Mouse (Mus musculus) liver, adult (tissue): ENCODE measurements around the gene Nbea.

Experiments used
- GATA4 ChIP-seq: IDR thresholded peaks from 2 replicates; pipeline ENCODE4 v1.6.1; 2014; ENCODE audit warnings: mild to moderate bottlenecking, low read length; ENCODE audit not compliant: insufficient replicate concordance

Gene Nbea

DNA sequence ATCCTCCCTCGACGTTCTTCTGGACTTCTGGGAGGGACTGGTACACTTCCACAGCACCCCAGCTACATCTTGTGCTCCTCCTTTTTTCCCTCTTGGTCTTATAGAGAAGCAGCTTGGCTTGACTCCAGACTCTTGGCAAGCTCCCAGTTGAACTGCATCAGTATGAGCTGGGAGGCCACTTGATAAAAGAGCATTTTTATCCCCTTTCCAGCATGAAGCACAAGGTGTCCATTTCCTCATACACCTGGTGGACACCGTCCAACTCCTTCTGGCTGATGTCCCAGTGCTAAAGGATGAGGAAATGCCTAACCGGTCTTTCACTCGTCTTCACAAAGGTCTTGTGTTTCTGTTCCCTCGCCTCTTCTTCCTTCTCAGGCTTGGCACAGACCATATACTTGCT, 115.7 kb downstream of the Nbea start:
- TF ChIP-seq GATA4: no peak

GRCm38 (mm10) chr3:56066360-56067040, 117.0 kb downstream of the Nbea start:
- no peak for TF ChIP-seq GATA4

DNA sequence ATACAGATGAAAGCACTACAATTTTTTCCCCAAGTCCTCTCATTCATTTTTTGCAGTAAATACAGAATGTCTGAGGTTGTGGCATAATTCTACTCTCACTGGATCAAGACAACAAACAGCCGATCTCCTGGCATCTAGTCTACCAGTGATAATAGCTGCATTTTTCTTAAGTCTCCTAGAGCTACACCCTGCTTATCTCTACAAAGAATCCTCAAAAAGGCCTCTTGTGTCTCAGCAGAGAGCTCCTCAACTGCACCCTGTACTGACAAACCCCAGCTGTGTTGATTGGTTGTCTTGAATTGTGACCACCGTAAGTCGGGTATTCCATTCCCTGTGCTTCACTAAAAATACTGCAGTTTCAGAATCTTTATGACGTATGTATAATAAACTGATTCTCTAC, 118.3 kb downstream of the Nbea start:
- no peak for TF ChIP-seq GATA4

DNA sequence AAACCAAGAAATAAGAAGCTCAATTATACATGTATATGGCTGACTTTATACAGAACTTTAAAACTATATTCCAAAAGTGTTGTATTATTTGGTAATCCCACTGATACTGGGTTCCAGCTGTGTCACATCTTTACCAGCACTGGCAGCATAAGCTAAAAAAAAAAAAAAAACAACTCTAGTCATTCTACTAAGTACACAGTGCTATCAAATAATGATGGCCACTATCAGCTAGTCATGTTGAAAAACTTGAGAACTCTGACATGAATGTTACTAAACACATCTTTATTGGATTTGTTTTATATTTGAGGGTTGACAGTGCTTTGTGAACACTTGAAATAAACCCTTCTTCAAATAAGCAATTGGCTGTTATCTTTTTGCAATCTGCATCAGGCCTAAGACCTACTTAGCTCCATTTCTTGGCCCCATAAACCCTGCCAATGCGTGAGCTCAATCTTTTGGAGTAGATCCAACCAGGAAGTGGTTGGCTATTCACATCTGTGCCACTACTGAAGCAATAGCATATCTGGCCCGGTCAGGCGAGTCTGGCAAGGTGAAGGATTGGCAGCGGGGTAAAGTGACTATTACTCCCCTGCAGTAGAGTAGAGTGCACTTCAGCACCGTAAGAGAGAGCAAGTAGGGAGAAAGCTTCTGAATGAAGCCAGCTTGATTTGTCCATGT, 137.7 kb downstream of the Nbea start:
- TF ChIP-seq GATA4: no peak

DNA sequence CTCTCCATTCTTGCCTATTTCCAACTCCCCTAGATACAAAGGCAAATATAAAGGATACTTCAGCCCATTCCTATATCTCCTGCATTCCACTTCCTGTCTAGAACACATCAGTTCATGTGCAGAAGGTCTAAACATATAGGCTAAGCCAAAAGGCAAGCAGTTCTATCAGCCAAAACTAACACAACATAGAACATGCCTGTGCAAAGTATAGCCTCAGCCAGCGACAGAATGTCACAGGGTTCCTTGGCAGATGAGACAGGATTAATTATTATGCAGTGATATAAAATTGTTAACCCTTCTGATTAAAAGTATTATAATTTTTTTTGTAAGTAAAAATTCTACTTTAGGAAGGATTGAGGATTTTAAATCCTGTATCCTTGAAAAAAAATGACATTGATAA, 140.4 kb downstream of the Nbea start:
- no peak for TF ChIP-seq GATA4

- TF ChIP-seq GATA4: no peak
Observed at GRCm38 (mm10) chr3:56039494-56039893, 144.0 kb downstream of the Nbea start.

DNA sequence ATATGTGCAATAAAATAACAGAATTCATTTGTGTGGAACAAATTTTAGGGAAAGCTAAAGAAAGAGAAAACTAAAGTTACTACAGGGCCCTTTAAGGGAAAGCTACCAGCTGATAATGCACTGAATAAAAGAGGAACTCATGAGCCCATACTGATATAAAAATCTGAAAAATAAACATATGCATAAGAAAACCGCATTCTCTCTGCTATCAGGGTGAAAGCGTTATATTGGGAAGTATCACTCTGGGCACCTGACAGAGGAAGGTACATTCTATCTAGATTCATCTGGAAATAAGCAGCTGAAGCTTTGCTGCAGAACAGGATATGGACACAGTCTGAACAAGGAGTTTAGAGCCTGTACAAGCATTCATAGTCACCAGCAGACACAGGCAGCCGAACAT, 148.9 kb downstream of the Nbea start:
- TF ChIP-seq GATA4: no peak

DNA sequence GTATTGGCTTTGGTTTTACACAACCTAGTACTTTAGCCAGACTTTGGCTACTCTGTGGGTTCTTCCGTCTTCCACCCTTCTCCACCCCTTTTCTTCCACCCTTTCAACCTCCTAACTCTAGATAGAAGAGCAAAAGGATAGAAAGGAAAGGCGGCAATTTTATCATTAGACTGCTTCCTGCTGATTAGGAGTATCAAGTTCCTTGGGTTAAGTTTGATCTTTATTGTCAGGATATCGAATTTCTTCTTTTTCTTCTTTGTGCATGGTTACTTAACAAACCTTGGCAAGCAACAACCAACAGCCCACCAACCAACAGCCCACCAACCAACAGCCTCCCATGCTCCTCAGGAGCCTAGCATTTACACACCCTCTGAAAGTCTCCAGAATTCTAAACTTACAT, 165.0 kb downstream of the Nbea start:
- no peak for TF ChIP-seq GATA4

DNA sequence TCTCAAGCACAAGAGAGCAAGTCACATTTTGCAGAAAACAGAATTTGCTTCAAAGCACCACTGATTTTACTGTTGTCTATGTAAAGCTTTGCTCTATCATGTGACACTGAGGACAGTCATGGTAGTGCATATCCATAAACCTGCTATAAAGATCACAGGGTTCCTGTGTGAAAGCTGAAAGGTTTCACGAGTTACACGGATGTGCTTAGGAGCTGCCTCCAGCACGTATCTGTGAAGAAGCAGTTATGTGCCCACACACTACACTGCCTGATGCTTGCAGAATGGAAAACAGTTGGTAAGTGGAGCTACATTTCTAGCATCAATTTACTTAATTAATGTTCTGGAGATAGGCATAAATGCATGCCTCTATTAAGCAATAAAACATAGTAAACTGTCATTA, 172.4 kb downstream of the Nbea start:
- no peak for TF ChIP-seq GATA4

- TF ChIP-seq GATA4: no peak
Observed at GRCm38 (mm10) chr3:56007991-56008390, 175.5 kb downstream of the Nbea start.

DNA sequence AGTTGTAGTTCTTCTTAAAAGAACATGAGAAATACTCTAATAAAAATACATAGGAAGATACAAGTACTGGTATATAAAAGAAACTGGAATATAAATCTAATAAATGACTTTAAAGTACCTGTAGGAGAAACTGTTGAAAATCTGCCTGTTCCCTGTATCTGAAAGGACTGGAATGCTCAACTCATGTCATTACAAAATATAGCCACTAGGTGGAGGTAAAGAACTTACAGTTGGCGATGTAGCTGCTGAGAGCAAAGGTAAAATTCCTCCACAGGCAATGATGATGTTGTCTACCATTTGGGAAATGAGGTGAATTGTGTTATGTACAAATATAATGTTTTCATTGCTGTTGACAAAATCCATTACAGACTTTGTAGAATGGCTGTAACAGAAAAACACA, 183.2 kb downstream of the Nbea start:
- no peak for TF ChIP-seq GATA4

DNA sequence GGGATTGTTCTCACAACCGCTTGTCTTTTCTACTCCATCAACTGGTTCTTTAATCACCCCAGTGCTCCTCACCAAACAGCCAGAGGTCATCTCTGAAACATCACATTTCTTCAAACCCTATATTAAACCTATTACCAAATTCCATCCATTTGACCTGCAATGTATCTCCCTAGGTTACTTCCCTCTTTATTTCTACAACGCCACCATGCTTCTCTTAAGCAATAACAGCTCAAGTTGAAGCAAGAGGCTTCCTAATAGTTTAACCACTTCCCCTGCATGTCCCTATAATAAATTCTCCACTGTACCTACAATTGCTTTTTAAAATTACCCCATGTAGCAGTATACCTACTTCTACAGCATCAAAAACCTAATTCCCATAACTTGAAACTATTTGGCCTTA, 205.1 kb downstream of the Nbea start:
- TF ChIP-seq GATA4: no peak

- TF ChIP-seq GATA4: no peak
Observed at GRCm38 (mm10) chr3:55965723-55966156, 217.8 kb downstream of the Nbea start.

GRCm38 (mm10) chr3:55963032-55963431, 220.5 kb downstream of the Nbea start:
- TF ChIP-seq GATA4: no peak

DNA sequence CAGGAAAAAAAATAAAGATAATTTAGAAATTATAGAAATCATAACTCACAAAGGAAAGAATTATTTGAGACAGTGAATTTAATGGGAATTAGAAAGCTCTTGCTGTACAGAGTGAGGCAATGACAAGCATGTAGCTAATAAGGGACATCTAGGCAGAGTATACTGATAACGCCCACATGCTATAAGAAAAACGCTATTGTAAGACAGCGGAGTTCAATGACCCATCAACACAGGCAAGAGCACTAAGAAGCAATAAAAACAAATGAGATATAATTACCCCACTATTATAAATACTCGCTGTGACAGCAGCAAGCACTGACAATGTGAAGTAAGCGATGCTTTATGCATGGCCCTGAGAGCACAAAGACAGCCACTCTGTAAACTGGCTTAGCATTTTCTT, 233.5 kb downstream of the Nbea start:
- TF ChIP-seq GATA4: no peak

DNA sequence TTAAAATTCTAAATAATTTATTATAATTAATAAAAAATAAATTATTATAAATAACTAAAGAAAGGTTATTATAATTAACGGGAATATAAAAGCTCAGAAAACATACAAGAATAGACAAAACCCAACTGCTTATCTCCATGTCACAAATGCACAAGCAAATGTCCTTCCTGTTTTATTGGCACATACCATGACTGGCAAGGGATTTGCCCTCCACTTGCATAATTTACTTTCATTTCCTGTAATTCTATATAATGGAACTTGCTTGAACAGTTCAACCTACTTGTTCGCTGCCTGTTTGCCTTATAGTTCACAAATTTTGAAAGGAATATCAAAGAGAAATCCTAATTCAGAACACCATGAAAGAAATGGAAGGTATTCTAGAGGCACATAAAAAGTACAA, 234.4 kb downstream of the Nbea start:
- TF ChIP-seq GATA4: no peak

- TF ChIP-seq GATA4: no peak
Observed at GRCm38 (mm10) chr3:55927343-55927742, 256.2 kb downstream of the Nbea start.

- TF ChIP-seq GATA4: no peak
Observed at GRCm38 (mm10) chr3:55909290-55909689, 274.2 kb downstream of the Nbea start.

- TF ChIP-seq GATA4: no peak
Observed at GRCm38 (mm10) chr3:55890574-55890973, 292.9 kb downstream of the Nbea start.
